Mouse (Mus musculus): ENCODE results near the gene Tada3. TPM values are rescaled to one million over a fixed set of nuclear protein-coding genes. Genes with fewer than 3 reads are reported as not detected.

Tada3 gene
- polyA plus RNA-seq (2014; fragmentation: Illumina TruSeq; extraction: RNeasy Lipid Tissue Mini Kit (QIAGEN cat#74804); ENCODE audit: insufficient read depth, low read depth, low replicate concordance): 24.5 TPM

GRCm38 (mm10) chr6:113377496-113378385, at the start of gene Tada3, which contains the start of gene Arpc4:
Tada3 (minus strand) TSS chr6:113377883.
Arpc4 (plus strand) TSS chr6:113378115.

DNA sequence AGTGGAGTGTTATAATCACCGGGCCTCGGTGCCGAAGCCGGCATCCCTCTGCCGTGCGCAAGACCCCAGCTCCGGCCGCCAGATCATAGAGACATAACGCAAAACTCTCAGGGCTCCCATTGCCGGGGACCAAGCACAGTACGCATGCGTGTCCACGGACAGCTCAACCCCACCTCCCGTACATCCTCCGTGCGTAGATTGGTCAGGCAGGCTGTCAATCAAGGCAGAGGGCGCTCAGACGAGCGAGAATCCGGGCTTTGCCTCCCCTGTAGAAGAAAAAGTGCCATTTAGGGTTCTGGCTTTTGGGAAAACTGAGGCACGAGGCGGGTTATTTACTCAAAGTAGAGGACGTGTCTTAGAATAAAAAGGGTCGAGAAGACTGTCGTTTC, 41.5 kb upstream of the Tada3 start, which contains the start of gene Rpusd3:
Gene Rpusd3, minus strand, starts transcription at position 142 of the 389 bp plus-strand sequence.

DNA sequence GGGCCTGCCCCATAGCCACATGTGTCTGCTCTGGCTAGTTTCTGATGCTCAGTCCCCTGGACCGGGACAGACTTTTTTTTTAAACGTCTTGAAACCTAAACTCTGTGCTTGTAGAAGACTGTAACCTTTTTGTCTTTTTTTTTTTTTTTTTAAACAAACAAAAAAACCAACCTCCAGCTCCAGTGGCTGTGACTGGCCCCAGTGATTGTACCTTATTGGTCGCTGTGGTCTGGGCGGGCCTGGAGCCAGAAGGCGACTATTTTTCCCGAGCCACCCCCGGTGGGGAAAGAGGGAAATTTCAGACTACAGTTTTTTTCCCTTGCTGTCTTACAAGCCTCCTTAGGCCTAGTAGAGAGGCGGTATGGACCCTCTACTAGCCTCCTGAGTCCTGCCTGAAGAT, 11.3 kb upstream of the Tada3 start, which contains the start of gene Ttll3:
Gene Ttll3, plus strand, starts transcription at position 301 of the 400 bp plus-strand sequence.

GRCm38 (mm10) chr6:113343177-113344092, 34.2 kb downstream of the Tada3 start, which contains the start of gene Camk1:
Camk1 (minus strand) TSS chr6:113343984.

GRCm38 (mm10) chr6:113326533-113327315, 51.0 kb downstream of the Tada3 start, which contains the start of gene Ogg1:
Ogg1 (plus strand) TSS chr6:113326972.

Other genes starting within 250 kb of the Tada3 start
- gene Lhfpl4, start 182.5 kb downstream of the Tada3 start, polyA plus RNA-seq (2014; fragmentation: Illumina TruSeq; extraction: RNeasy Lipid Tissue Mini Kit (QIAGEN cat#74804); ENCODE audit: insufficient read depth, low read depth, low replicate concordance): 0.27 TPM
- gene Mtmr14, start 140.0 kb downstream of the Tada3 start, polyA plus RNA-seq (2014; fragmentation: Illumina TruSeq; extraction: RNeasy Lipid Tissue Mini Kit (QIAGEN cat#74804); ENCODE audit: insufficient read depth, low read depth, low replicate concordance): 19.0 TPM
- gene Cpne9, start 95.6 kb downstream of the Tada3 start, polyA plus RNA-seq (2014; fragmentation: Illumina TruSeq; extraction: RNeasy Lipid Tissue Mini Kit (QIAGEN cat#74804); ENCODE audit: insufficient read depth, low read depth, low replicate concordance): not detected
- gene Brpf1, start 70.7 kb downstream of the Tada3 start, polyA plus RNA-seq (2014; fragmentation: Illumina TruSeq; extraction: RNeasy Lipid Tissue Mini Kit (QIAGEN cat#74804); ENCODE audit: insufficient read depth, low read depth, low replicate concordance): 9.6 TPM
- 11.0 TPM for gene Ogg1, start 50.9 kb downstream of the Tada3 start, polyA plus RNA-seq (2014; fragmentation: Illumina TruSeq; extraction: RNeasy Lipid Tissue Mini Kit (QIAGEN cat#74804); ENCODE audit: insufficient read depth, low read depth, low replicate concordance)
- gene Camk1, start 33.9 kb downstream of the Tada3 start, polyA plus RNA-seq (2014; fragmentation: Illumina TruSeq; extraction: RNeasy Lipid Tissue Mini Kit (QIAGEN cat#74804); ENCODE audit: insufficient read depth, low read depth, low replicate concordance): 84.4 TPM
- 168 TPM for gene Arpc4, start 232 bp upstream of the Tada3 start, polyA plus RNA-seq (2014; fragmentation: Illumina TruSeq; extraction: RNeasy Lipid Tissue Mini Kit (QIAGEN cat#74804); ENCODE audit: insufficient read depth, low read depth, low replicate concordance)
- gene Ttll3, start 11.4 kb upstream of the Tada3 start, polyA plus RNA-seq (2014; fragmentation: Illumina TruSeq; extraction: RNeasy Lipid Tissue Mini Kit (QIAGEN cat#74804); ENCODE audit: insufficient read depth, low read depth, low replicate concordance): 6.7 TPM
- gene Rpusd3, start 41.5 kb upstream of the Tada3 start, polyA plus RNA-seq (2014; fragmentation: Illumina TruSeq; extraction: RNeasy Lipid Tissue Mini Kit (QIAGEN cat#74804); ENCODE audit: insufficient read depth, low read depth, low replicate concordance): 9.6 TPM
- gene Cidec, start 57.9 kb upstream of the Tada3 start, polyA plus RNA-seq (2014; fragmentation: Illumina TruSeq; extraction: RNeasy Lipid Tissue Mini Kit (QIAGEN cat#74804); ENCODE audit: insufficient read depth, low read depth, low replicate concordance): 63.1 TPM
- gene Jagn1, start 64.7 kb upstream of the Tada3 start, polyA plus RNA-seq (2014; fragmentation: Illumina TruSeq; extraction: RNeasy Lipid Tissue Mini Kit (QIAGEN cat#74804); ENCODE audit: insufficient read depth, low read depth, low replicate concordance): 38.2 TPM
- 8.9 TPM for gene Il17re, start 80.6 kb upstream of the Tada3 start, polyA plus RNA-seq (2014; fragmentation: Illumina TruSeq; extraction: RNeasy Lipid Tissue Mini Kit (QIAGEN cat#74804); ENCODE audit: insufficient read depth, low read depth, low replicate concordance)
- 27.3 TPM for gene Il17rc, start 93.5 kb upstream of the Tada3 start, polyA plus RNA-seq (2014; fragmentation: Illumina TruSeq; extraction: RNeasy Lipid Tissue Mini Kit (QIAGEN cat#74804); ENCODE audit: insufficient read depth, low read depth, low replicate concordance)
- gene Creld1, start 105.4 kb upstream of the Tada3 start, polyA plus RNA-seq (2014; fragmentation: Illumina TruSeq; extraction: RNeasy Lipid Tissue Mini Kit (QIAGEN cat#74804); ENCODE audit: insufficient read depth, low read depth, low replicate concordance): 27.6 TPM
- gene Prrt3, start 124.0 kb upstream of the Tada3 start, polyA plus RNA-seq (2014; fragmentation: Illumina TruSeq; extraction: RNeasy Lipid Tissue Mini Kit (QIAGEN cat#74804); ENCODE audit: insufficient read depth, low read depth, low replicate concordance): not detected
- 62.9 TPM for gene Emc3, start 153.8 kb upstream of the Tada3 start, polyA plus RNA-seq (2014; fragmentation: Illumina TruSeq; extraction: RNeasy Lipid Tissue Mini Kit (QIAGEN cat#74804); ENCODE audit: insufficient read depth, low read depth, low replicate concordance)
- gene Fancd2, start 153.8 kb upstream of the Tada3 start, polyA plus RNA-seq (2014; fragmentation: Illumina TruSeq; extraction: RNeasy Lipid Tissue Mini Kit (QIAGEN cat#74804); ENCODE audit: insufficient read depth, low read depth, low replicate concordance): 0.34 TPM
- gene Fancd2os, start 222.8 kb upstream of the Tada3 start, polyA plus RNA-seq (2014; fragmentation: Illumina TruSeq; extraction: RNeasy Lipid Tissue Mini Kit (QIAGEN cat#74804); ENCODE audit: insufficient read depth, low read depth, low replicate concordance): not detected
- gene Brk1, start 226.9 kb upstream of the Tada3 start, polyA plus RNA-seq (2014; fragmentation: Illumina TruSeq; extraction: RNeasy Lipid Tissue Mini Kit (QIAGEN cat#74804); ENCODE audit: insufficient read depth, low read depth, low replicate concordance): 208 TPM
- gene Vhl, start 246.1 kb upstream of the Tada3 start, polyA plus RNA-seq (2014; fragmentation: Illumina TruSeq; extraction: RNeasy Lipid Tissue Mini Kit (QIAGEN cat#74804); ENCODE audit: insufficient read depth, low read depth, low replicate concordance): 16.4 TPM